Mouse (Mus musculus) limb, embryonic 11.5 days (tissue): Measurements from ENCODE around the gene Tnik. TPM values are rescaled to one million over a fixed set of nuclear protein-coding genes. Genes with fewer than 3 reads are reported as not detected.

Source experiments
- ATAC-seq: fragments of 200-750 bp; cut with Nextera tagmentation; 2 replicates; pipeline ENCODE4 v1.8.0; 2017; ENCODE audit warnings: low read depth; ENCODE audit not compliant: insufficient number of reproducible peaks, low FRiP score, low TSS enrichment
- DNase-seq: peaks from one replicate; pipeline ENCODE4 v3.0.0-alpha.2; 2015; ENCODE audit warnings: low spot score
- H3K27ac ChIP-seq: fragments of 300-500 bp; sonication (generic); replicated peaks from 2 replicates; pipeline ENCODE4 v1.5.1; 2014; ENCODE audit warnings: low read depth, mild to moderate bottlenecking, low read length
- H3K27me3 ChIP-seq: fragments of 300-500 bp; sonication (generic); 2 replicates; pipeline ENCODE4 v1.6.1; 2014; ENCODE audit warnings: mild to moderate bottlenecking, low read length, mixed read lengths; ENCODE audit not compliant: control insufficient read depth, insufficient read depth
- H3K36me3 ChIP-seq: fragments of 300-500 bp; sonication (generic); 2 replicates; pipeline ENCODE4 v1.6.1; 2014; ENCODE audit warnings: mild to moderate bottlenecking, low read length, moderate library complexity, mixed read lengths; ENCODE audit not compliant: control insufficient read depth, insufficient read depth
- H3K4me1 ChIP-seq: fragments of 300-500 bp; sonication (generic); 2 replicates; pipeline ENCODE4 v1.6.1; 2014; ENCODE audit warnings: low read length, mixed read lengths; ENCODE audit not compliant: control insufficient read depth, insufficient read depth
- H3K4me2 ChIP-seq: fragments of 300-500 bp; sonication (generic); 2 replicates; pipeline ENCODE4 v1.6.1; 2014; ENCODE audit warnings: low read depth, mild to moderate bottlenecking, moderate library complexity; ENCODE audit not compliant: severe bottlenecking
- H3K4me3 ChIP-seq: fragments of 300-500 bp; sonication (generic); 2 replicates; pipeline ENCODE4 v1.5.1; 2014; ENCODE audit warnings: low read depth, low read length
- H3K9ac ChIP-seq: fragments of 300-500 bp; sonication (generic); 2 replicates; pipeline ENCODE4 v1.6.1; 2014; ENCODE audit warnings: mild to moderate bottlenecking, low read length
- H3K9me3 ChIP-seq: fragments of 300-500 bp; sonication (generic); 2 replicates; pipeline ENCODE4 v1.6.1; 2016; ENCODE audit warnings: low read length; ENCODE audit not compliant: control insufficient read depth
- WGBS: fragments of 180-500 bp; shearing (Covaris S2); extraction: QIAGEN DNeasy Blood & Tissue Kit; methylation state at CpG from one replicate; pipeline ENCODE4 v1.1.7; 2014; 5-methylcytosine and 5-hydroxymethylcytosine counted together
- polyA plus RNA-seq: library from polyadenylated mRNA; unstranded; fragments of >200 nt; fragmentation: Nextera tagmentation; extraction: Ambion mirVana; gene quantifications from 2 replicates; pipeline ENCODE4 v1.2.1, GENCODE M21; 2014

Tnik gene
- polyA plus RNA-seq, 1 experiment from 2014 or later, result 4.1 TPM

DNA sequence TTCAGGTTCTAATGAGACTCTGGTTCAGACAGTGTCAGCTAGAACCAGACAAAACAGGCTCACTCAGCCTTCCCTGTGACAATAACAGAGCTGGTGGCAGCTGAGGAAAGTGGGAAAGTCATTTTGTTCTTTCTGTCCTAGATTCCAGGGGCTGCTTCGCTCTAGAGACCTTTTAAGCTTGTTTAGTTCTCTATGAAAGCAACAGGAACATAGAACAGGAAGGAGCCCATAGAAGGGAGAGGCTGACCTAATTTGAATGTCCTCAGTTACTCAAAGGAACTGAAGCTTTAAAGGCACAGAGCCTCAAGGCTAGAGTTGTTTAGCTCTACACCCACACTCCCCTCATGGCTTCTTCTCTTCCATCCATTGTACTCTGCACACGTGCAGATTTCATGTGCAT lies 142.4 kb downstream of the Tnik start:
- H3K36me3 ChIP-seq, result no peaks in the 10 kb centered on the region
- H3K27me3 ChIP-seq, result no peaks in the 10 kb centered on the region
- no peaks in the 10 kb centered on the region for H3K4me1 ChIP-seq
- DNase-seq, result no peak
- ATAC-seq, result no peak
- 81% methylated on average over 2 of the region's 2 CpGs for WGBS
- no peak overlapping the region for H3K4me3 ChIP-seq
- H3K9me3 ChIP-seq, result no peaks in the 10 kb centered on the region
- H3K9ac ChIP-seq, result no peak overlapping the region
- no peak overlapping the region for H3K27ac ChIP-seq
- H3K4me2 ChIP-seq, result no peak overlapping the region

DNA sequence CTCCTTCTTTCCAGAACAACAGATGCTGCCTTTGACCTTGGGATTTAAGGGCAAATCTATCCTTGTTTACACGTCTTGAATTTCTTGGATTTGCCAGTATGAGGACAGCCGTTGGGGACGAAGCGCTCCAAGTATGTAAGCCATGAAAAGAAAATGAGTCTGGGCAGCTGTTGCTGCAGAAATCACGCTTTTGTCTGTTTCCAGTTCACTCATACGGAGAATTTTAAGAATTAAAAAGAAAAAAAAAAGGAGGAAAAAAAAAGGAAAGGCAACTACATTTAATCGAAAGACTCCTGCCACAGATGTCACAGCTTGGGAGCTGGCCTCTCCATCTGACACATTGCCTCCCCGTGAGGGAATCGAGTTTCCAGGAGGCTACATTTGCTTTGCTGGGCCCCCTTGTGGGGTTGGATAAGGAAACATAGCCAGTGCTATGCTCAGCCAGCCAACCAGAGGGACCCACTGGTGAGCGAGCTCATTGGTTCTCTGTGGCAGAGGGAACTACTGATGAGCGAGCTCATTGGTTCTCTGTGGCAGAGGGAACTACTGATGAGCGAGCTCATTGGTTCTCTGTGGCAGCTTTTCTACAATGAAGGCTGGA lies 145.9 kb downstream of the Tnik start:
- Histone ChIP-seq H3K4me3 (no peak overlapping the region), H3K4me1 (no peaks in the 10 kb centered on the region), H3K36me3 (no peaks in the 10 kb centered on the region), H3K27me3 (no peaks in the 10 kb centered on the region), H3K9ac (no peak overlapping the region), H3K27ac (no peak overlapping the region), H3K9me3 (no peaks in the 10 kb centered on the region), H3K4me2 (no peak overlapping the region)
- 53% methylated on average over 12 of the region's 12 CpGs for WGBS
- peak; percentile 94 for ATAC-seq
- DNase-seq, result peak; percentile 49

DNA sequence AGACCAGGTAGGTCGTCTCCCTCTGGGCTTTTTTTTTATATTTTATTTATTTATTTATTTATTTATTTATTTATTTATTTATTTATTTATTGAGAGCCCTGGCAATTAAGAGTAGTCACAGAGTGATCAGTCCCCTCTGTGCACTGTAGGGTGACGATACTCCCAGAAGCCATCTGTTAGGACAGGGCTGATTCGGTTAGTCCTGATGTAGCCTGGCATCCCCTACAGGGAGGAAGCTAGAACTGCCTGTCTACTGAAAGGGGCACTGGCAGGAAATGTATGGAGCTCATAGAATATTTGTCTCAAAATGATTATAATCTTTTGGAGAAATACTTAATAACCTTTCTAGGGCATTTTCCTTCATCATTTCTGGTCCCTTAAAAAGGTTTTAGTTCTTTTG lies 147.3 kb downstream of the Tnik start:
- no peaks in the 10 kb centered on the region for H3K36me3 ChIP-seq
- no peak overlapping the region for H3K4me2 ChIP-seq
- H3K4me3 ChIP-seq, result no peak overlapping the region
- H3K9me3 ChIP-seq, result no peaks in the 10 kb centered on the region
- WGBS, result 78% methylated on average over 3 of the region's 3 CpGs
- no peak overlapping the region for H3K9ac ChIP-seq
- no peak for DNase-seq
- no peak for ATAC-seq
- H3K27ac ChIP-seq, result no peak overlapping the region
- no peaks in the 10 kb centered on the region for H3K27me3 ChIP-seq
- H3K4me1 ChIP-seq, result no peaks in the 10 kb centered on the region

DNA sequence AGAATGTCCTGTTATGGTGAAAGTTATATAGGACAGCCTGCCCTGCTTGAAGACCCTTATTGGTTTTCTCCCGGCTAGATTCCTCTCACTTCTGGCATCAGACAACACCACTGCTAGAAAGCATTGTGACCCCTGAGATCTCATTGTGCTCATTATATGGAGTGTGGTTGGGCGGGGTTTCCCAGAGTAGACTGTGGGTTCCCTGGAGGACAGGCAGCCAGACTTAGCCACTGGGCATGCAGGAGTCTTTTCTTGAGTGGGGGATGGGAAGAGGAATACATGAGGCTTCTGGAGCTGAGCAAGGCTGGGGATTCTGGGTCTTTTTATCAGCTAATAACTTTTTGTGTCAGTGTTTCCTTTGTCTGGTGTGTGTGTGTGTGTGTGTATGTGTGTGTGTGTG lies 153.0 kb downstream of the Tnik start:
- Histone ChIP-seq H3K4me3 (no peak overlapping the region), H3K9me3 (no peaks in the 10 kb centered on the region), H3K36me3 (no peaks in the 10 kb centered on the region), H3K4me2 (no peak overlapping the region), H3K4me1 (no peaks in the 10 kb centered on the region), H3K27me3 (no peaks in the 10 kb centered on the region), H3K9ac (no peak overlapping the region), H3K27ac (no peak overlapping the region)
- DNase-seq (no peak), ATAC-seq (0 out of 2 replicates have a peak, but pooled peaks have one; percentile 35)
- 51% methylated on average over 2 of the region's 2 CpGs for WGBS

DNA sequence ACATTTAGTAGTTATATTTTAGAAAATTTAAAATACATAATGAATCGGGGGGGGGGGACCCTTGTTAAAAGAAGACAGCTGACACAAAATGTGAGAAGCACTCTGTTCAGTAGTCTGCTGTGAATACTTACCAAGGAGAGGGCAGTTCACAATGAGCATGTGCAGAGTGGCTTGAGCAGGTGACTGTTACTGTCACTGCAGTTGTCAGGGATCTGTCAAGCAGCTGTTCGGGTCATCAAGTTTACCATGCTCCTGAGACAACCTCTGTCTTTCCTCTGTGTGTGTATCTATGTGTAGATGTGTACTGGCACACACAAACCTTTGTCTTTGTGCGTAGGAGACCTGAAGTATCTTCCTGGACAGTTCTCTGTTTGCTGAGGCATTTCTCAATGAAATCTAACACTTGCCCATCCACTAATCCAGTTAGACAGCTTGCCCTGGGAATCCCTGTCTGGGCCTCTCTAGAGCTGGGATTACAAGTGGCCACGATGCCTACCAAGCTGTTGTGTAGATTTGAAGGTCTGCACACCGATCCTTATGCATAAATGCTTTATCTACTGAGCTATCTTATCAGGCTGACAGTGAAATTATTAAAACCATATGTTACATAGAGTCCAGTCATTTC lies 154.2 kb downstream of the Tnik start:
- no peak overlapping the region for H3K4me2 ChIP-seq
- H3K4me1 ChIP-seq, result no peaks in the 10 kb centered on the region
- H3K36me3 ChIP-seq, result no peaks in the 10 kb centered on the region
- H3K4me3 ChIP-seq, result no peak overlapping the region
- no peak overlapping the region for H3K27ac ChIP-seq
- 85% methylated on average over 5 of the region's 5 CpGs for WGBS
- H3K9ac ChIP-seq, result no peak overlapping the region
- no peaks in the 10 kb centered on the region for H3K9me3 ChIP-seq
- no peaks in the 10 kb centered on the region for H3K27me3 ChIP-seq
- ATAC-seq (no peak), DNase-seq (no peak)

DNA sequence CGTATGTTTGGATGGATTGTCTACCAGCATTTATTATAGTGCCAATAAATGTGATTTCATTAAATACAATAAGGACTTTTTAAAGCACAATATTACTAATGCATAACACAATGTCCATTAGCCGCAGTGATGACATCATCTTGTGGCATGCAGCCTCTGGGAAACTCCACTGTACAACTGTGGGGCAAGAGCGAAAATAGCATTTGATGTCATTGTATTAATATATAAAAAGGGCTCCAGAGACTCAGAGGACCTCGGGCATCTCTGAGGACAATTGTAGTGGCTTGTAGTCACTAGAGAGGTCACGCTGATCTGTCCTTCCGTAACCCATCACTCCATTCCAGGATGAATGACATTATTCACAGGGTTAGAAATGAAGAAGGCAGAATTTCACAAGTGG lies 157.2 kb downstream of the Tnik start:
- Histone ChIP-seq H3K4me1 (no peaks in the 10 kb centered on the region), H3K27ac (no peak overlapping the region), H3K4me3 (no peak overlapping the region), H3K27me3 (no peaks in the 10 kb centered on the region), H3K4me2 (no peak overlapping the region), H3K9ac (no peak overlapping the region), H3K9me3 (no peaks in the 10 kb centered on the region), H3K36me3 (no peaks in the 10 kb centered on the region)
- no peak for ATAC-seq
- WGBS, result 89% methylated on average over 6 of the region's 6 CpGs
- no peak for DNase-seq

DNA sequence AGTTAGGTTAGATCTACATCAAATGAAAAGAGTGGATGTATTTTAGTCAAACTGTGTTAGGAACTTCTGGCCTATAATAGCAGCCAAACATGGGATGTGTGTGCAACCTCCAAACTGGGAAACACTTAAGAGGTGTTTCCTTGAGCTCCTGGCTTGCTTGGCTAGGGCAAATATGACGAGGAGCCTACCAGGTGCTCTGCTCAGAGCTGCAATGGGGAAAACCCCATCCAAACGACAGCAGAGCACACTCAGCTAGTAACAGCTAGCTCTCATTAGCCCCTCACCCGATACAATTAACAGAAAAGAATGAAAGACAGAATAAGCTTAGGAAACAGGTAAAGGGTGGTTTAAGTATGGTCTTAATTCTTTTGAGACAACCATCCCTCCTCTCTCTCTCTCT lies 157.7 kb downstream of the Tnik start:
- no peak overlapping the region for H3K4me2 ChIP-seq
- 52% methylated on average over 3 of the region's 3 CpGs for WGBS
- no peak for ATAC-seq

DNA sequence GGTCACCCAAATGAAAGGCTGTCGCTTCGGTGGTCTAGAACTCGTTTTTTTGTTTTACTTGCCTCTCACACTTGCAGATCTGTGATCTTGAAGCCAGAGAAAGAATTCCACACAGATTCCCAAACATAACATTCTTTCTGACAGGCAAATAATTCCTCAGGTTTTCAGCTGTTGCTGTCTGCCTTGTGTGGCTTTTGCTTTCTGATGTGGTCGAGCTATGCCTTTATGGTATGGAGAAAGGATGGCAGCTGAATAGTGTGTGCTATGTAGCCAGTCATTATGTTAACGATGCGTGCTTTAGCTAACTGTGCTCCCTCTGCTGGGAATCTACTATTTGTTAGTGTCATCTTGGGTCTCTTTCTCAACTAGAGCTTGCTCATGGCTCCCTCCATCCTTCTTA lies 158.8 kb downstream of the Tnik start:
- WGBS, result 81% methylated on average over 6 of the region's 6 CpGs
- ATAC-seq (no peak), DNase-seq (no peak)
- Histone ChIP-seq H3K27me3 (no peaks in the 10 kb centered on the region), H3K4me1 (no peaks in the 10 kb centered on the region), H3K27ac (no peak overlapping the region), H3K36me3 (no peaks in the 10 kb centered on the region), H3K4me3 (no peak overlapping the region), H3K9me3 (no peaks in the 10 kb centered on the region), H3K9ac (no peak overlapping the region), H3K4me2 (no peak overlapping the region)

More for the DNA sequence above, 157.7 kb downstream of the Tnik start:
- Histone ChIP-seq H3K27ac (no peak overlapping the region), H3K9me3 (no peaks in the 10 kb centered on the region), H3K4me3 (no peak overlapping the region), H3K36me3 (no peaks in the 10 kb centered on the region), H3K27me3 (no peaks in the 10 kb centered on the region), H3K9ac (no peak overlapping the region), H3K4me1 (no peaks in the 10 kb centered on the region)
- DNase-seq, result no peak

DNA sequence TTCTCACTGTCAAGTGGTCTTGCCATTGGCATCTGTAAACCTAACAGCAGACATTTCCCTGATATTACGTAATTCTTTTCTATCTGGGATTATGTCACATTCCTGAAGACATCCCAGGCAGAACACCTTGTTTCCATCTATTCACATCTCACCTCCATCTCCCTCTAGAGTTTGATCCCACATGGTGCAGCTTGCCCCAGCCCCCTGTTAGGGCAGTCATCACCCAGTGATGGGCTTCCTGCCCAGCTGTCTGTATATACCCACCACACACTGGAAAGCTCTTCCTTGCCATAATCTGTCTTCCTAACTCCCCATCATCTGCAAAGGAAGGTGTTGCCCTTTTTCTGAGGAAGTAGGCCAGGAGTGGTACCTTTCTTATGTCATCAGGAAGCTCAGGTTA lies 159.2 kb downstream of the Tnik start:
- ATAC-seq, result no peak
- WGBS, result 95% methylated on average over 1 of the region's 1 CpGs
- no peak overlapping the region for H3K27ac ChIP-seq
- no peaks in the 10 kb centered on the region for H3K9me3 ChIP-seq
- no peak overlapping the region for H3K4me2 ChIP-seq
- no peak for DNase-seq
- H3K4me3 ChIP-seq, result no peak overlapping the region
- no peaks in the 10 kb centered on the region for H3K4me1 ChIP-seq
- no peak overlapping the region for H3K9ac ChIP-seq
- H3K36me3 ChIP-seq, result no peaks in the 10 kb centered on the region
- no peaks in the 10 kb centered on the region for H3K27me3 ChIP-seq
